Mouse (Mus musculus) intestine, postnatal 0 days (tissue): Measurements from ENCODE around the gene Rapgef4. TPM values are rescaled to one million over a fixed set of nuclear protein-coding genes. Genes with fewer than 3 reads are reported as not detected.

ENCODE experiments used
- ATAC-seq: fragments of 200-750 bp; cut with Nextera tagmentation; 2 replicates; pipeline ENCODE4 v1.8.0; 2017; ENCODE audit warnings: mild to moderate bottlenecking, moderate TSS enrichment, moderate library complexity
- H3K27ac ChIP-seq: fragments of 300-500 bp; sonication (generic); 2 replicates; pipeline ENCODE4 v1.5.1; 2014; ENCODE audit warnings: mild to moderate bottlenecking, low read depth, low read length, moderate library complexity
- H3K27me3 ChIP-seq: fragments of 300-500 bp; sonication (generic); replicated peaks from 2 replicates; pipeline ENCODE4 v1.6.1; 2014; ENCODE audit warnings: low read length, mixed read lengths; ENCODE audit not compliant: control insufficient read depth, insufficient read depth
- H3K36me3 ChIP-seq: fragments of 300-500 bp; sonication (generic); 2 replicates; pipeline ENCODE4 v1.6.1; 2014; ENCODE audit warnings: mild to moderate bottlenecking, moderate library complexity; ENCODE audit not compliant: control insufficient read depth, insufficient read depth
- H3K4me1 ChIP-seq: fragments of 300-500 bp; sonication (generic); replicated peaks from 2 replicates; pipeline ENCODE4 v1.6.1; 2014; ENCODE audit warnings: antibody characterized with exemption, low read length, mixed read lengths; ENCODE audit not compliant: control insufficient read depth, insufficient read depth
- H3K4me2 ChIP-seq: fragments of 300-500 bp; sonication (generic); replicated peaks from 2 replicates; pipeline ENCODE4 v1.6.1; 2014; ENCODE audit warnings: low read depth, mild to moderate bottlenecking, moderate library complexity
- H3K4me3 ChIP-seq: fragments of 300-500 bp; sonication (generic); 2 replicates; pipeline ENCODE4 v1.5.1; 2014; ENCODE audit warnings: low read depth, low read length
- H3K9ac ChIP-seq: fragments of 300-500 bp; sonication (generic); 2 replicates; pipeline ENCODE4 v1.6.1; 2014; ENCODE audit warnings: mild to moderate bottlenecking, low read depth, low read length
- H3K9me3 ChIP-seq: fragments of 300-500 bp; sonication (generic); 2 replicates; pipeline ENCODE4 v1.6.1; 2016; ENCODE audit warnings: mixed run types; ENCODE audit not compliant: control insufficient read depth
- CTCF ChIP-seq: sonication (generic); IDR thresholded peaks from 2 replicates; pipeline ENCODE4 v1.5.1; 2016; ENCODE audit warnings: low read depth, mild to moderate bottlenecking, control low read depth, antibody characterized with exemption, moderate library complexity
- WGBS: fragments of 180-500 bp; shearing (Covaris S2); extraction: QIAGEN DNeasy Blood & Tissue Kit; methylation state at CpG from one replicate; pipeline ENCODE4 v1.1.7; 2014; 5-methylcytosine and 5-hydroxymethylcytosine counted together
- polyA plus RNA-seq: library from polyadenylated mRNA; unstranded; fragments of >200 nt; fragmentation: Nextera tagmentation; extraction: Ambion mirVana; gene quantifications from 2 replicates; pipeline ENCODE4 v1.2.1, GENCODE M21; 2015

The Rapgef4 gene
- polyA plus RNA-seq, 1 experiment from 2014 or later: 2.7 TPM

- H3K9me3 ChIP-seq: no peaks in the 10 kb centered on the region
- H3K27ac ChIP-seq: no peak overlapping the region
- no peak overlapping the region for H3K4me2 ChIP-seq
- no peak overlapping the region for H3K9ac ChIP-seq
- TF ChIP-seq CTCF: no peak
- no peaks in the 10 kb centered on the region for H3K4me1 ChIP-seq
- H3K27me3 ChIP-seq: no peaks in the 10 kb centered on the region
- 94% methylated on average over 15 of the region's 15 CpGs for WGBS
- ATAC-seq: no peak
- H3K4me3 ChIP-seq: no peak overlapping the region
- H3K36me3 ChIP-seq: no peaks in the 10 kb centered on the region
Observed at GRCm38 (mm10) chr2:72020755-72021154, 39.7 kb downstream of the Rapgef4 start.

DNA sequence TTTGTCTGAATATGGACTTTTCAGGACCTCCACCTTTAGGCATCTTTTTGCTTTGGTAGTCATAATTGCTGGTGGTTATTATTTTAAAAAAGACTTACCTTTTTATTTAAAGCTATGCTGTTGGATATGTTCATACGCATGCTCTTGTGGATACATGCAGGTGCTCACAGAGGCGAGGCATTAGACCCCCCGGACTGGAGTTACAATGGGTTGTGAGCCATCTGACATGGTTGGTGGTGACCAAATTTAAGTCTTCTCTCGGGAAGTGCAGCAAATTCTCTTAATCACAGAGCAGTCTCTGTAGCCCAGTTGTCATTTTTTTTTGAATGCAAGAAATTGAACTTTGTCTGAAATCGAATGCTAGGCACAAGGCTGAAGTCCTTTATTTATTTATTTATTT is 40.4 kb downstream of the Rapgef4 start:
- WGBS: 88% methylated on average over 5 of the region's 5 CpGs
- Histone ChIP-seq H3K4me1 (no peaks in the 10 kb centered on the region), H3K9ac (no peak overlapping the region), H3K4me3 (no peak overlapping the region), H3K36me3 (no peaks in the 10 kb centered on the region), H3K9me3 (no peaks in the 10 kb centered on the region), H3K27ac (no peak overlapping the region), H3K27me3 (no peaks in the 10 kb centered on the region), H3K4me2 (no peak overlapping the region)
- ATAC-seq: no peak
- TF ChIP-seq CTCF: no peak

- Histone ChIP-seq H3K9me3 (no peaks in the 10 kb centered on the region), H3K9ac (no peak overlapping the region), H3K4me3 (no peak overlapping the region), H3K27me3 (no peaks in the 10 kb centered on the region), H3K36me3 (no peaks in the 10 kb centered on the region), H3K27ac (no peak overlapping the region), H3K4me2 (no peak overlapping the region), H3K4me1 (no peaks in the 10 kb centered on the region)
- no peak for TF ChIP-seq CTCF
- ATAC-seq: no peak
- WGBS: 78% methylated on average over 3 of the region's 3 CpGs
Observed at GRCm38 (mm10) chr2:72021845-72022244, 40.8 kb downstream of the Rapgef4 start.

DNA sequence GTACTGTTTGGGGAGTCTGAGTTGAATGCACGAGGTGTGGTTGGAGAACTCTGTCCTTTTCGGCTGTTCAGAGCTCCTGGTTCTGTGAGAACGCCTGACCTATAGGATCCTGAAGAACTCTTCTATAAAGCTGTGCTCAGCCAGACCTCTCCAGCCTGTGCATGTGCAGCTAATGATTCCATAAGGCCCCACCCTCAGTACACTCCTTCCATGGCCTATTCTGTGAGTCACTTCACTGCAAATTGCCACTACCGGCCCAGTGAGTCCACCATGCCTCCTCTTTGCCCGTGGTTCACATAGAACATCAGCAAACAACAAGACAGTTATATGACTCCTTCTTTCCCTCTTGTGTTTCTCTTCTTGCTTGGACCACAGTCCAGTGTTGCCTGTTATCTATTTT is 42.8 kb downstream of the Rapgef4 start:
- ATAC-seq: no peak
- 68% methylated on average over 5 of the region's 5 CpGs for WGBS
- Histone ChIP-seq H3K27ac (no peak overlapping the region), H3K9ac (no peak overlapping the region), H3K36me3 (no peaks in the 10 kb centered on the region), H3K4me2 (no peak overlapping the region), H3K27me3 (no peaks in the 10 kb centered on the region), H3K4me1 (no peaks in the 10 kb centered on the region), H3K9me3 (no peaks in the 10 kb centered on the region), H3K4me3 (no peak overlapping the region)
- TF ChIP-seq CTCF: no peak

DNA sequence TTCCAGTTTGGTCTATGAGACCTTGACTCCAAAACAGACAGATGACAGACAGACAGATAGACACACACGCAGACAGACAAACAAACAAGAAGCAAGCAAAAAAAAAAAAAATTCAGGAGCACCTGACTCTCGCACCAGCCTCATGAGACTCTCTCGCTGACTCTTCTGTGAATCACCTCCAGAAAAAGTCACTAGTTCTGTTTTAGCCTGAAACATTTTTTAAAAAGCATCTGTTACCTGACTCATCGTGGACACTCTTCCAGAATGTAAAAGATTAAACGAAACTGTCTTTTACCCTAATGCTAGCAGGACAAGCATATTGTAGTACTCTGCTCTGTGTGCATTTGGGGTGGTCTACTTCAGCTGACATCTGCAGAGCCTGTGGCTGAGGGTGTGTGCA is 44.6 kb downstream of the Rapgef4 start:
- no peak overlapping the region for H3K9ac ChIP-seq
- no peaks in the 10 kb centered on the region for H3K9me3 ChIP-seq
- H3K36me3 ChIP-seq: no peaks in the 10 kb centered on the region
- no peak for ATAC-seq
- no peaks in the 10 kb centered on the region for H3K4me1 ChIP-seq
- no peak overlapping the region for H3K27ac ChIP-seq
- H3K4me3 ChIP-seq: no peak overlapping the region
- 90% methylated on average over 5 of the region's 5 CpGs for WGBS
- TF ChIP-seq CTCF: no peak
- H3K4me2 ChIP-seq: no peak overlapping the region
- no peaks in the 10 kb centered on the region for H3K27me3 ChIP-seq

- 64% methylated on average over 1 of the region's 1 CpGs for WGBS
- Histone ChIP-seq H3K4me1 (no peaks in the 10 kb centered on the region), H3K4me2 (no peak overlapping the region), H3K9me3 (no peaks in the 10 kb centered on the region), H3K27ac (no peak overlapping the region), H3K4me3 (no peak overlapping the region), H3K9ac (no peak overlapping the region), H3K27me3 (no peaks in the 10 kb centered on the region), H3K36me3 (no peaks in the 10 kb centered on the region)
- ATAC-seq: no peak
- no peak for TF ChIP-seq CTCF
Observed at GRCm38 (mm10) chr2:72026506-72026905, 45.5 kb downstream of the Rapgef4 start.

DNA sequence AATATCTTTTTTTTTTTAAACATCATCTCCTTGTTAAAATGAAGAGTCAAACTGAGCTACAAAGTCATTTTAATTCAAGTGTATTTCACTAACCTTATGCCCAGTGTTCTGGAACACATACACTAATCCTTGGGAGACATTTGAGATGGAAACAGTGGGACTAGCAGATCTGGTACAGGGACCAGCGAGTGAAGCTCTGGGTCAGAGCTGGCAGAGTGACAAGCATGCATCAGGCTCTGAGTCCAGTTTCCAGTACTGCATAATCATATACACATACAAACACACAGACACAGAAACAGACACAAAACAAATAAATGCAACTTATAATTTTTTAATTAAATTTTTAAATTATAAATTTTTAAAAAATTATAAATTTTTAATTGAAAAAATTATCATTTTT is 48.0 kb downstream of the Rapgef4 start:
- Histone ChIP-seq H3K27me3 (no peaks in the 10 kb centered on the region), H3K4me3 (no peak overlapping the region), H3K4me2 (no peak overlapping the region), H3K27ac (no peak overlapping the region), H3K4me1 (no peaks in the 10 kb centered on the region), H3K9me3 (no peaks in the 10 kb centered on the region), H3K9ac (no peak overlapping the region), H3K36me3 (no peaks in the 10 kb centered on the region)
- no peak for ATAC-seq
- TF ChIP-seq CTCF: no peak
- WGBS: 84% methylated on average over 1 of the region's 1 CpGs
